Mouse (Mus musculus) testis, postnatal 14 days (tissue): ENCODE measurements around the gene Arhgef25.
"Not testable (repeated sequence)": the region's sequence is repeated elsewhere in the genome, so short reads cannot be mapped to it uniquely, and the experiment has no call there.

Source experiments
- DNase-seq: peaks from one replicate; pipeline ENCODE4 v3.0.0; 2021; ENCODE audit warnings: low spot score

Gene Arhgef25

DNA sequence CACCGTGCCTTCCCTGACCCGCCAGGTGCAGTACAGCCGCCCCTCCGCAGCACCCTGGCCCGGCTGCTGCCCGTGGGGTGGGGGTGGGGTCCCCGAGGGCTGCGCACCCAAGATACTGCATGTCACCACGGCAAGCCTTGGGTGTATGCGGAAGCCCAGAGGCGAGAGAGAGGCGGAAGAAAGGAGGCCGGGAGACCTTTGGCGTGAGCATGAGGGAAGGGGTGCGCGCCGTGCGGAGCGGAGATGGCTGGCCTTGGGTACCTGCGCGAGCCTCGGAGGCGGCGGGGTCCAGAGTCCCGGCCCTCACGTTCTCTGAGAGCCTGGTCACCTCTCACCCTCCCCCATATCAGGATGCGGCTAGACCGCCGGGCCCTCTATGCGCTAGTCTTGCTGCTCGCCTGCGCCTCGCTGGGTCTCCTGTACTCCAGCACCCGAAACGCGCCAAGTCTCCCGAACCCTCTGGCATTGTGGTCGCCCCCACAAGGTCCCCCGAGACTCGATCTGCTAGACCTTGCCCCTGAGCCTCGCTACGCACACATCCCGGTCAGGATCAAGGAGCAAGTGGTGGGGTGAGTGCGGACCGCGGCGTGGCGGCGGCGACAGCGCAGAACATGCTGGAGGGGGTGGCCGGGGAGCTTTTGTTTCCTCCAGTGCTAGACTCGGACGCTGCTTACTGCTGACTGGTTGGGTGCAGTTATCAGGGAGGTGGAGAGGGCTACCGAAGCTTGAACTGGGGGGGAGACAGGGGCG is 24.1 kb downstream of the Arhgef25 start:
- DNase-seq = peak; percentile 65

DNA sequence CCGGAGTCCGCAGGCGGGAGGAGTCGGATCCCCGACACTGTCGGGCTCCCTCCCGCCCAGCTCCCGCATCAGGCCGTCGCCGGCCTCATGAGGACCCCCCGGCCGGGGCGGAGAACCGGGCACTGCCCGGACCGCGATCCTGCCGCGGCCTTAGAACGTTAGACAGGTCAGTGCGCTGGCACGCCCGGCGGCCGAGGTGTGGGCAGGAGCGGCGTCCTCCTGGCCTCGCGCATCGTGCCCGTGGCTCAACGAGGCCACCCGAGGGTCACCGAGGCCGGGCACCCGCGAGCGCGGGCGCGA is 24.6 kb downstream of the Arhgef25 start:
- no peak for DNase-seq

GRCm38 (mm10) chr10:127164631-127165353 is 25.1 kb downstream of the Arhgef25 start, which contains the start of gene B4galnt1:
TSS of gene B4galnt1 (plus strand) at chr10:127165225.
- DNase-seq = no peak

GRCm38 (mm10) chr10:127164190-127164589 is 25.7 kb downstream of the Arhgef25 start:
- DNase-seq = no peak

DNA sequence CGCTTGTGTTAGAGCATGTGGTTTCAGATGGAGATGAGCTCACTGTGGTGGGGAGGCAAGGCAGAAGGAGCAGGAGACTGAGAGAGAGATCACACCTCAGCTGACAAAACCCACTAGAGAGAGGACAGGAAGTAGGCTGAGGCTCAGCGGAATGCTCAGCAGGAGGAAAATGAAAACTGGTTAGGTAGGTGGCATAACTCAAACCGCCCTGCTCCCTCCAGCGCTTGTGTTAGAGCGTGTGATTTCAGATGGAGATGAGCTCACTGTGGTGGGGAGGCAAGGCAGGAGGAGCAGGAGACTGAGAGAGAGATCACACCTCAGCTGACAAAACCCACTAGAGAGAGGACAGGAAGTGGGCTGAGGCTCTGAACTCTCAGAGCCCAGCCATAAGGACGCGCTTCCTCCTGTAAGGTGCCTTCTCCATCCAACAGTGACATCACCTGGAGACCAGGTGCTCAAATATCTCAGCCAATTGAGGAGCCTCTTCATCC is 27.1 kb downstream of the Arhgef25 start:
- DNase-seq = not testable (repeated sequence)

- no peak for DNase-seq
These were observed 29.2 kb downstream of the Arhgef25 start for GRCm38 (mm10) chr10:127160728-127161127.

DNA sequence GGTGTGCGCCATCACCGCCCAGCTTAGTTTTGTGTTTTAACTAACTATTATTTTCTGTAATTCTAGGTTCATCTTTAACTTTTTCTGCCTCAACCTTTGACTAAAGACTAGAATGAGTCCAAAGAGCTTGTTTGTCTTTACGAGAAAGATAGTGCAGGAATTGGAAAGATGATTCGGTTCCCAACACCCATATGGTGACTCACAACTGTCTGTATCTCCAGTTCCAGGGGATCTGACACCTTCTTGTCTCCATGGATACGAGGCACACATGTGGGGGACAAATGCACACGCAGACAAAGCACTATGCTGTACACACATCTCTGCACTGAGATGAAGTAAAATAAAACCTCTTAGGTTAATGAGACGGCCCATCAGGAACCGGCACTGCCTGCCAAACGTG is 29.8 kb downstream of the Arhgef25 start:
- DNase-seq = no peak

DNA sequence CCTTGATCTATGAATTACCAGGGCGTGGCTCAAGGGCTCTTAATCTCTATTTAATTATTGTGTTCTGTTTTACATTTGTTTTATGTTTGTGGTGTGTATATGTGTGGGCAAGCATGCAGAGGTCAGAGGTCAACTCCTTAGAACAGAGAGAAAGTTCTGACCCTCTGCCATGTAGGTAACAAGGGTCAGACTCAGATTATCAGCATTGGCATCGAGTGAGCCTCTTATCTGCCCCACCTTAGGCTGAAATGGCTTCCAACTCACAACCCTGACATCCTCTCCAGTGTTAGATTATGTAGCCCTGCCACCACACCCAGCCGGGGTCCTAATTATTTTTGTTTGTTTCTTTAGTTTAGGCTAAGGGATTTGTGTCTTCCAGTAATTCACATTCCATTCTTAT is 31.4 kb downstream of the Arhgef25 start:
- no peak for DNase-seq

DNA sequence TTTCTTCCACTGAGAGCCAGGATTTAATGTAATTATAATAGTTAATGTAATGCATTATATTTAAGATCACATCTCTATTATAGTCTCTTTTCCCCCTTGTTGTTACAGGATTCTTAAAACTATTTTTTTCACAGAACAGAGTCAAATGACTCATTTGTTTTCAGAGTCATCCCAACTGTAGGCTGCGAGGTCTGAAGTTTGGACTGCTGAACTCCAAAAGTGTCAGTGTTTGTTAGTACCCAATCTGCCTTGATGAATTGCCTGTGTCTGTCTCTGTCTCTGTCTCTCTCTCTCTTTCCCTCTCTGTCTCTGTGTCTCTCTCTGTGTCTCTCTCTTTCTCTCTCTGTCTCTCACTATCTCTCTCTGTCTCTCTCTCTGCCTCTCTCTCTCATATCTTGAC is 33.4 kb downstream of the Arhgef25 start:
- no peak for DNase-seq

DNA sequence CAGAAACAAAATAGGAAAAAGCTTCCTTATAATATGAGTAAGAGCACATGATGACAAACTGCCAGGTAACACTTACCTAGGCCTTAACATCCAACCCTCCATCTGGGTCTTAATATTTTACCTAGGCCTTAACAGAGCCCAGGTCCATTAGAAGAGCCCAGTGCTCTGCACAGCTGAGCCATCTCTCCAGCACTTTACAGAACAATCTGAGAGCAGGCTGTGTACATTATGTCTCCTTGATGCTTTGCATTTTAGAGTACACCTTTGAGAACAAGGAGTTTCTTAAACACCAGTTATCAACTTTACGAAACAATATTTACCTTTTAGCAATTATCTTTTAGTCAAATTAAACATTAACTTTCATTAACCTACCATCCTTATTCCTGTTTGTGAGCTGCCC is 33.8 kb downstream of the Arhgef25 start:
- DNase-seq = no peak

GRCm38 (mm10) chr10:127154652-127155051 is 35.2 kb downstream of the Arhgef25 start:
- no peak for DNase-seq

DNA sequence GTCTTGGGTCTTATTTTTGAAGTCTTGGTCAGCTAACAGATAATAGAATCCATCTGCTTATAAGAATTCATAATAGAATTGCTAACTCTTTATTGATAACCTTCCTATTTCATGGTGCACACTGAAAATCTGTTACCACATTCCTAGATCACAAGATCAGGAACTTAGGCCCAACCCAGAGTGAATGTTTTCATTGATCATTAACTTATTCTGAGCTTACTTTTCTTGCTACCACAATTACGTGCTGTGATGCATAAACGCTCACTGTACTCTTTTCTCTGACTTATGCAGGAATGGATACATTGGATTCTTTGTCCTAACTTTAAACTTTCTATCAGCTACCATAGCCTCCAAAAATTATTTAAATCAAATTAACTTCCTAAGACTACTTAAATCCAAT is 35.6 kb downstream of the Arhgef25 start:
- DNase-seq = no peak

GRCm38 (mm10) chr10:127153323-127153722 is 36.6 kb downstream of the Arhgef25 start:
- DNase-seq = no peak

- DNase-seq = not testable (repeated sequence)
These were observed 37.3 kb downstream of the Arhgef25 start for GRCm38 (mm10) chr10:127152556-127152955.

DNA sequence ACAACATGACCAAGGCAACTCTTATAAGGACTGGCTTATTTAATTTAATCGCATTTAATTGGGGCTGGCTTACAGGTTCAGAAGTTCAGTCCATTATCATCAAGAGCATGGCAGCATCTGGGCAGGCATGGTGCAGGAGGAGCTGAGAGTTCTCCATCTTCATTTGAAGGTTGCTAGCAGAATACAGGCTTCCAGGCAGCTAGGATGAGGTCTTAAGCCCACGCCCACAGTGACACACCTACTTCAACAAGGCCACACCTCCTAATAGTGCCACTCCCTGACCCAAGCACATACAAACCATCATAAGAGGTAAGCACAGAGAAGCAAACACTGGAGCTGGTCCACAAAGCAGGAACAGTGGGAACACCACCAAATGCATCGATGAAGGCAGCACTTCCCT is 38.6 kb downstream of the Arhgef25 start:
- DNase-seq = not testable (repeated sequence)

DNA sequence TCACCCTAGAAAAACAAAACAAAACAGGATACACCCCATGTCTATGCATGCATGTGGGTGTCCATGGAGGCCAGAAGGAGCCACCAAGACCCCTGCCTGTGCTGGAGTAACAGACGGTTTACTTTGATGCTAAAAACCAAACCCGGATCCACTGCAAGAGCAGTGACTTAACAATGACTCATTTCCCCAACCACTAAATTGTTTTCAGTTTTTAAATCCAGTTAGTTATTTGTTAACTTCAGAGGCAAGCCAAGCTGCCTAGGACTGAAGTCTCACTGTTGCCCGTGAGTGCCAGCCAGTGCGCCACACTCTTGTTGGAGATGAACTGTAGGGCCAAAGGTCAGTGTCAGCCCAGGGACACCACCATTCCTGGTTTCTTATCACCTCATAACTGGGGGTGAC is 39.4 kb downstream of the Arhgef25 start:
- DNase-seq = no peak

GRCm38 (mm10) chr10:127147135-127147534 is 42.7 kb downstream of the Arhgef25 start:
- DNase-seq = no peak

DNA sequence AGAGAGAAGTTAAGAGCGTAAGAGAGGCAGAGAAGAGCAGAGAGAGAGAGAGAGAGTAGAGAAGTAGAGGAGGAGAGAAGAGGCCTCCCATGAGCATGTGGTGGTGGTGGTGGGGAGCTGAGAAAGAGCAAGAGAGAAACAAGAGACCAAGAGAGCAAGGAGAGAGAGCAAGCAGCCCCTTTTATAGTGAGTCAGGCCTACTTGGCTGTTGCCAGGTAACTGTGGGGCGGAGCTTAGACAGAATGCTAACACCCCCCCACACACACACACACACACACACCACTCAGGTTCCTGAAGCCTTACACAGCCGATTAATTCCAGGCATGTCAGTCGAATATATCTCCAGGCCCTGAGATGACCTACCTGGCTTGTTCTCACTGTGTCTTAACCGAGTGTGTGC is 44.6 kb downstream of the Arhgef25 start:
- DNase-seq = no peak

DNA sequence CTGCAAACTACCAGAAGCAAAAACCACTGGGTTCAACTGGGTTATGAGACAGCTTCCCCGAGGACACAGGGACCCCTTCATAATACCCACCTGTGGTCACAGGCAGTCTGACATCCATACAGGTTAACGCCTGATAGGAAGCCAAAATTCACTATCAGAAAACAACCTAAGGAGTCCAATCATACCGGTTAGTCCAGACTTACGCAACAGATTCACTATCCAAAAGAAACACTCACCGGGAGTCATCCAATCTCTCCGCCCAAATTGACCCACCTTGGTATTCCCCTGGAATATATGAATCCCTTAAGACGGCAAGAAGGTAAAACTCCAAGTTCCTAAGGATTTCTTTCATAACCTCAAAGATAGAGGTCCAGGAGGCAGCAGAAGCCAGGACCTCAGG is 45.3 kb downstream of the Arhgef25 start:
- DNase-seq = no peak

- DNase-seq = no peak
These were observed 46.7 kb downstream of the Arhgef25 start for GRCm38 (mm10) chr10:127143228-127143627.

DNA sequence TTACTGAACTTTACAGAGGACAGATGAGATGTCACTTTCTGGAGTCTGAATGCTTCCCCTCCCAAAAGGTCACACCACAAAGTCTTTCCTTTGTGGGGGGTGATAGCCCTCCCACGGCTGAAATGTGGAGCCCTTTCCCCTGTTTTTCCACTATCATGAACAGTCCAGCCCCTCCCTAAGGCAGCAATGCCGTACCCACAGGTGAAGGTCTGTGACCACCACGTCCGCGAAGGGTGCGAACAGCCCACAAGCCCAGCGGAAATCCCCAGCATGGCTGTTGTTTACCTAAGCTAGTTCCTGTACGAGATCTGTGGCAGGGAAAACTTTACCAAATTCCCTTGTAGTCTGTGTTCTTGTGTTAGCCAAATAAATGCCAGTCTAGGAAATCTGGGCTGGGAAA is 48.4 kb downstream of the Arhgef25 start:
- no peak for DNase-seq

DNA sequence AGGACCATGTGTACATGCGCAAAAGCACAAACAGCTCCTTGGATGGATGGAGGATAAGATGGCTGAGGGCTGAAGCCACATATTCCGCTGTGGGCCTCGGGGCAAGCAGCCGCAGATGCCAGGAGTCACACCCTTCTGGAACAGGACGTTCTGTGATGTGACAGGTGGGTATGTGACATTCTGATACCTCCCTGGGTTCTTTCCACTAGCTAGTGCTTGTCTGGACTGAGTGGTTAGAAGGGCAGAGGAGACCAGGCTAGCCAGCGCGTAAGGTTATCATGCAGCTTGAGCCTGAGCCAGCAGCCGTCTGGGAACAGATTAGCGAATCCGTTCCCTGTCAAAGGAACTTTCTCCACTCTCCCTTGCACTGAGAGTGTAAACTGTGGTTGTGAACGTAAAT is 48.9 kb downstream of the Arhgef25 start:
- no peak for DNase-seq

DNA sequence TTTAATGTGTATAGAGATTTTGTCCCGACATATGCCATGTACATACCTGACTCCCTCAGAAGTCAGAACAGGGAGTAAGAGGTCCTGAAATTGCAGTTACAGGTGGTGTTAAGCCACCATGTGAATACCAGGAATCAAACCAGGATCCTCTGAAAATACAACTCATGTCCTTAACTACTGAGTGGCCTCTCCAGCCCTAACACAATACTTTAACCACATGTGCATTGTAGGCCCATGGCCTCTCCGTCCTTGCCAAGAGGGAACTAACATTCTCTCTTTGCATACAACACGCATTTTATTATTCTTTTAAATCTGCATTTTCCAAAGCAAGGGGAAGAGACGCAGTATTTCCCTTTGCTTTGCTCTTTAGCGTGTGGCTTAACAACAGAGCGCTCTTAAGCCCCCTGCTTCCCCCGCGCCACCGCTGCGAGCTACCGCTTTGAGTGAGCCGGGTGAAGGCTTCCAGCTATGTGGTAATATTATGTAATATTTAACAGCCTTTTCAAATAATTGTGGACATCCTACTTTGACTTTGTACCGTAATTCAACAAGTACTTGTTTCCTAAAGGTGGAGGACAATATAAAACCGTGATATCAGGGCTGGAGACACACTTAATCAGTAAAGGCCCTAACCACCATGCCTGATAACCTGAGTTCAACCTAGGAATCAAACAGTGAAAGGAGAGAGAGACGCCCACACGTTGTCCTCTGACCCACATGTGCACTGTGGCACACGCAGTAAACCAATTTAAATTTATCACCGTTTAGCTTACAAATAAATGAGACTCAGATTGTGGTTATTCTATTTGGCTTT is 51.3 kb downstream of the Arhgef25 start:
- no peak for DNase-seq
